Mouse (Mus musculus) hindbrain, postnatal 0 days (tissue): Measurements from ENCODE around the gene Rsbn1l. TPM values are rescaled to one million over a fixed set of nuclear protein-coding genes. Genes with fewer than 3 reads are reported as not detected.

ENCODE experiments used
- ATAC-seq: fragments of 200-750 bp; cut with Nextera tagmentation; 2 replicates; pipeline ENCODE4 v1.8.0; 2017; ENCODE audit warnings: mild to moderate bottlenecking, moderate TSS enrichment, moderate library complexity
- DNase-seq: peaks from one replicate; pipeline ENCODE4 v3.0.0-alpha.2; 2015; ENCODE audit warnings: low spot score
- H3K27ac ChIP-seq: fragments of 300-500 bp; sonication (generic); 2 replicates; pipeline ENCODE4 v1.5.1; 2014; ENCODE audit warnings: mild to moderate bottlenecking
- H3K27me3 ChIP-seq: fragments of 300-500 bp; sonication (generic); 2 replicates; pipeline ENCODE4 v1.6.1; 2014; ENCODE audit warnings: low read length, mixed read lengths; ENCODE audit not compliant: insufficient read depth
- H3K36me3 ChIP-seq: fragments of 300-500 bp; sonication (generic); 2 replicates; pipeline ENCODE4 v1.6.1; 2014; ENCODE audit warnings: low read length, mixed read lengths; ENCODE audit not compliant: insufficient read depth
- H3K4me1 ChIP-seq: fragments of 300-500 bp; sonication (generic); 2 replicates; pipeline ENCODE4 v1.6.1; 2014; ENCODE audit warnings: antibody characterized with exemption, low read length, mixed read lengths; ENCODE audit not compliant: insufficient read depth
- H3K4me2 ChIP-seq: fragments of 300-500 bp; sonication (generic); 2 replicates; pipeline ENCODE4 v1.6.1; 2014; ENCODE audit warnings: low read depth, mild to moderate bottlenecking, low read length, moderate library complexity, mixed read lengths
- H3K4me3 ChIP-seq: fragments of 300-500 bp; sonication (generic); 2 replicates; pipeline ENCODE4 v1.5.1; 2014; ENCODE audit warnings: low read length
- H3K9ac ChIP-seq: fragments of 300-500 bp; sonication (generic); replicated peaks from 2 replicates; pipeline ENCODE4 v1.6.1; 2014; ENCODE audit warnings: mild to moderate bottlenecking, low read length, moderate library complexity, mixed read lengths
- H3K9me3 ChIP-seq: fragments of 300-500 bp; sonication (generic); 2 replicates; pipeline ENCODE4 v1.6.1; 2016; ENCODE audit warnings: low read length, mixed read lengths
- CTCF ChIP-seq: IDR thresholded peaks from 2 replicates; pipeline ENCODE4 v1.5.1; 2016; ENCODE audit warnings: antibody characterized with exemption, control low read depth, low read depth
- WGBS: fragments of 180-500 bp; shearing (Covaris S2); extraction: QIAGEN DNeasy Blood & Tissue Kit; methylation state at CpG from one replicate; pipeline ENCODE4 v1.1.7; 2014; 5-methylcytosine and 5-hydroxymethylcytosine counted together
- polyA plus RNA-seq: library from polyadenylated mRNA; unstranded; fragments of >200 nt; fragmentation: Nextera tagmentation; extraction: Ambion mirVana; gene quantifications from 2 replicates; pipeline ENCODE4 v1.2.1, GENCODE M21; 2015
- total RNA-seq: library from RNA; depleted of rRNA; stranded (reverse); fragments of >200 nt; gene quantifications from 2 replicates; pipeline ENCODE4 v1.2.3, GENCODE M21; 2014

The Rsbn1l gene
- total and polyA plus RNA-seq, 2 experiments from 2014 or later: 3.7 to 4.5 TPM

DNA sequence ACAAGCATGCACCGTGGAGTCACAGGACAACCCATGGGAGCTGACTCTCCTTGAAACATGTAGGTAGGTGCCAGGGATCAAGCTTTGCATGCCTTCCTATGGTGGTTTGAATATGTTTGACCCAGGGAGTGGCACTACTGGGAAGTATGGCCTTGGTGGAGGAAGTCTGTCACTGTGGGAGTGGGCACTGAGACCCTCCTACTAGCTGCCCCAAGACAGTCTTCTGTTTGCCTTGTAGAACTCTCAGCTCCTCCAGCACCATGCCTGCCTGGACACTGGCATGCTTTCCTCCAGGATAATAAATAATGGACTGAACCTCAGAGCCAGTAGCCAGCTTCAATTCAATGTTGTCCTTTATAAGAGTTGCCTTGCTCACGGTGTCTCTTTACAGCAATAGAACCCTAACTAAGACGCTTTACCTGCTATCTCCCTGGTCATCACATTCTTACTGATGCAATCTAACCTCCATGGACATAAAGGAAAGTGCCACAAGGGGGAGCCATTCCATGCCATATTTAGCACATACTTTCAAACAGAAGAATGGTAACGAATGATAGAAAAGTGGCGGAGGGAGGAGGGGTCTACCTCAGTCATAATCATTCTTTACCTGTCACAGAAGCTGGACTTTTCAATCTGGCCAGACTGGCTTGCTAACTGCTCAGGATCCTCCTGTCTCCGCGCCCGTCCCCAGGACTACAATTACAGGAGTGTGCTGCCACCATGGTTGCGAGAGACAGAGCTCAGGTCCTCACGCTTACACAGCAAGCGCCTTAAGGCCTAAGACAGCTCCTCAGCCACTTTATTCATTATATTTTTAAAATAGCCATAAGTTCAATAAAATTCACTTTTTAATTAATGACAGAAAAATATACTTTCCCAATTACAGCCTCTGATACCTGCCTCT lies 42.6 kb downstream of the Rsbn1l start:
- 75% methylated on average over 11 of the region's 11 CpGs for WGBS
- H3K27ac ChIP-seq: no peak overlapping the region
- DNase-seq (peak; percentile 82), ATAC-seq (peak; percentile 45)
- H3K9ac ChIP-seq: no peak overlapping the region
- no peaks in the 10 kb centered on the region for H3K9me3 ChIP-seq
- H3K36me3 ChIP-seq: no peaks in the 10 kb centered on the region
- H3K27me3 ChIP-seq: no peaks in the 10 kb centered on the region
- H3K4me3 ChIP-seq: no peak overlapping the region
- no peaks in the 10 kb centered on the region for H3K4me1 ChIP-seq
- peak; percentile 87 for TF ChIP-seq CTCF
- no peak overlapping the region for H3K4me2 ChIP-seq

DNA sequence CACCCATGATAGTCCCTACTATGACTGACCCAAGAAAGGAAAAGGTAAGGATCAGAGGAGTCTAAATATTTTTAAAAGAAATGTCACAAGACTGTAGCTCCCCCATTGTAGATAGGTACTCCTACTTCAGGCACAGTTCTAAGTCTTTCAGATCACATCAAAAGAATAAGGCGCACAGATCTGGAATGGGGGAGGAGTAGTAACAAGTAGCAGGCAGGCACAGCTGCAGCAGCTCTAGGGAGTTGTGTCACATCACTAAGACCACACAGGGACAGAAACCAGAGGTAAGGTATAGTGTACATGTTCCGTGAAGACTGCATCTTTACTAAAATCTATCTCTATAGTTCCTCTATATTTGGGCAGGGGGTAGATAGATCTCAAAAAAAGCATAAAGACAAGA lies 44.5 kb downstream of the Rsbn1l start:
- Histone ChIP-seq H3K9ac (no peak overlapping the region), H3K27me3 (no peaks in the 10 kb centered on the region), H3K4me1 (no peaks in the 10 kb centered on the region), H3K9me3 (no peaks in the 10 kb centered on the region), H3K27ac (no peak overlapping the region), H3K36me3 (no peaks in the 10 kb centered on the region), H3K4me3 (no peak overlapping the region), H3K4me2 (no peak overlapping the region)
- ATAC-seq (no peak), DNase-seq (no peak)
- 90% methylated on average over 2 of the region's 2 CpGs for WGBS
- no peak for TF ChIP-seq CTCF

DNA sequence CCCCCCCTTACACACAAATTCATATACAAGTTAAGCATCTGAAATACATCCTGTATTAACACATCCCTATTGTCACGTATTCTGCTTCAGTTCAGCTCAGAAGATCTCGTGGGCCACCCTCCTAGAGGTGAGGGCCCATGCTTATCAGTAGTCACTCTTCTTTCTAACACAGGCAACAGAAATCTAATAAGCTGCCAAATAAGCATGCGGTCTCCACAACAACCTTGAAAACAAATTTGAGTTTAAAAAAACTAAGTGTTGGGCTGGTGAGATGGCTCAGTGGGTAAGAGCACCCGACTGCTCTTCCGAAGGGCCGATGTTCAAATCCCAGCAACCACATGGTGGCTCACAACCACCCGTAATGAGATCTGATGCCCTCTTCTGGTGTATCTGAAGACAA lies 50.0 kb downstream of the Rsbn1l start:
- DNase-seq (no peak), ATAC-seq (no peak)
- H3K4me1 ChIP-seq: no peaks in the 10 kb centered on the region
- no peak overlapping the region for H3K9ac ChIP-seq
- no peaks in the 10 kb centered on the region for H3K27me3 ChIP-seq
- no peak overlapping the region for H3K4me2 ChIP-seq
- no peak for TF ChIP-seq CTCF
- no peaks in the 10 kb centered on the region; the same call in 1 of the 2 replicates for H3K36me3 ChIP-seq
- H3K9me3 ChIP-seq: no peaks in the 10 kb centered on the region
- H3K27ac ChIP-seq: no peak overlapping the region
- 93% methylated on average over 7 of the region's 7 CpGs for WGBS
- H3K4me3 ChIP-seq: no peak overlapping the region

DNA sequence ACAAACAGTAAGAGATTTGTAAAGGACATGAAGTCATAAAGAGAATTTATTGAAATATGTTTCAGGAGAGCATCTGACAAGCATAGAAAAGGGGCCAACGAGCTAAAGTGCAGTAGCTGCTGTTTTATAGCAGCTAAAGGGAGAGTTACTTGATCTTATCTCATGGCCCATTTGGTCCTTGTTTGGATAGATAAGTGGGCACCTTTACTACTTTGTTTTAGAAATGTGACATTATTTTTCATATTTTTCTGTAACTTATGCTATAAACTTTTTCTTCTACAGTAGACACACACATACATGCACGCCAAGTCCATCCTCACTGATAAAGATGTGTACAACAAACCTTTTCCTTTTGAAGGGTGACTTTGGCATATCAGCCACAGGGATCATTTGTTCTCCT lies 50.8 kb downstream of the Rsbn1l start:
- no peak for DNase-seq
- WGBS: 93% methylated on average over 2 of the region's 2 CpGs

DNA sequence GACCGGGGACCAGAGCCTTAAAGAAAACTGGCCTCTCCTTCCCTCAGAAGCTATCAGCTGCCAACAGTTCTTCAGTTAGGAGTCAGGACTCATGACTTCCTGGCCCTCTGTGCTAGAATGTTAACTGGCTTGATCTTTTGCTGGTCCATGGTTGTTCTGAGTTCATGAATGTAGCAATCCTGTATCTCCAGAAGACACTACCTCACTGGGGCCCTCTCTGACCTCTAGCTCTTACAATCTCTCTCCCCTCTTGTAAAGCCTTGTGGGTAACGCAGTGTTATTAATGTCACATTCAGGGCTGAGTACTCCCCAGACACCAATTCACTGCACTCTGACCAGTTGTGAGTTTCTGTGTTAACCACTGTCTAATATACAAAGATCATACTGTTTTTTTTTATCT lies 51.6 kb downstream of the Rsbn1l start:
- 90% methylated on average over 2 of the region's 2 CpGs for whole genome bisulfite sequencing
- Histone ChIP-seq H3K27ac (no peak overlapping the region), H3K9me3 (no peaks in the 10 kb centered on the region), H3K4me3 (no peak overlapping the region), H3K27me3 (no peaks in the 10 kb centered on the region), H3K4me2 (no peak overlapping the region), H3K9ac (no peak overlapping the region), H3K36me3 (peaks cover 3% of the 10 kb centered on the region; the same call in 1 of the 2 replicates), H3K4me1 (no peaks in the 10 kb centered on the region)
- no peak for TF ChIP-seq CTCF
- ATAC-seq (no peak), DNase-seq (no peak)

More for the DNA sequence above, 50.8 kb downstream of the Rsbn1l start:
- no peaks in the 10 kb centered on the region for H3K4me1 ChIP-seq
- no peak overlapping the region for H3K27ac ChIP-seq
- no peaks in the 10 kb centered on the region; the same call in 1 of the 2 replicates for H3K36me3 ChIP-seq
- no peak overlapping the region for H3K4me2 ChIP-seq
- no peak for ATAC-seq
- H3K27me3 ChIP-seq: no peaks in the 10 kb centered on the region
- H3K9ac ChIP-seq: no peak overlapping the region
- no peaks in the 10 kb centered on the region for H3K9me3 ChIP-seq
- no peak overlapping the region for H3K4me3 ChIP-seq
- no peak for TF ChIP-seq CTCF

DNA sequence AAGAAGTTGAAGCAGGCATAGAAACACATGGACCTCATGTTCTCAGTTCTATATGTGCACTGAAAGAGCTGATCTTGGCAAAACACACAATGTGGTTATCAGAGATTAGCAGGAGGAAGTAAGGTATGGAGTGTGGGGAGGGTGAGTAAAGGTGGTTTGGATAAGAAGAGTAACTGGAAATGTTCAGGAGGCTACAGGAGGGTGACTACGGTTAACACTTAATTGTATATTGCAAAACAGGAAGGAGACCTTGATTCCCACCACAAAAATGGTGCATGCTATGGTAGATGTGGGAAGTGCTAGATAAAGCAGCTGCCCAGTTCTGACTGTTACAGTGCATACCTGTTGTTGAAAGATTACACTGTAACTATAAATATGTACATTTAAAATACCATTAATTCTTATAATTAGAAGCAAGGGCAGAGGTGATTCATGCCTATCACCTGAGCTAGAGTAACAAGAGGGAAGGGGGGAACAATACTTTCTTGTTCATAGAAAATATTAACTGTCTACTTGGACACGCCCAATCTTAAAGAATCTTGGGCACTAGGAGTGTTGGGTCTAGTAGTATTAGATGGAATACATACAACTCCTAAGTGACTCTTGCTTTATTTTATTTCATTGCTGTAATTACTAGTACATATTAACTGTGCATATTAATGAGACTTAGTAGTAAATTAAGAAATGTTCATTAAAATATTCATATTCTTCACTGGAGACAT lies 58.6 kb downstream of the Rsbn1l start:
- DNase-seq (no peak), ATAC-seq (no peak)
- H3K27ac ChIP-seq: no peak overlapping the region
- peaks cover 9% of the 10 kb centered on the region; the same call in 1 of the 2 replicates for H3K36me3 ChIP-seq
- no peak for TF ChIP-seq CTCF
- H3K9ac ChIP-seq: no peak overlapping the region
- no peaks in the 10 kb centered on the region for H3K9me3 ChIP-seq
- no peak overlapping the region for H3K4me3 ChIP-seq
- H3K4me2 ChIP-seq: no peak overlapping the region
- 96% methylated on average over 2 of the region's 2 CpGs for WGBS
- no peaks in the 10 kb centered on the region for H3K4me1 ChIP-seq
- H3K27me3 ChIP-seq: no peaks in the 10 kb centered on the region
